Mouse (Mus musculus): ENCODE data around the gene Olfr615. TPM values are rescaled to one million over a fixed set of nuclear protein-coding genes. Genes with fewer than 3 reads are reported as not detected.

Gene Olfr615
- total RNA-seq (2023): not detected

GRCm38 (mm10) chr7:103555779-103556178, at the start of gene Olfr615:
Gene Olfr615, plus strand, starts transcription at chr7:103556079.

GRCm38 (mm10) chr7:103512022-103512421, 43.9 kb upstream of the Olfr615 start, which contains the start of gene Olfr610:
Gene Olfr610, minus strand, starts transcription at chr7:103512122.

GRCm38 (mm10) chr7:103520746-103521145, 35.1 kb upstream of the Olfr615 start, which contains the start of gene Olfr611:
Gene Olfr611, minus strand, starts transcription at chr7:103520846.

GRCm38 (mm10) chr7:103542617-103543016, 13.3 kb upstream of the Olfr615 start, which contains the start of gene Olfr612:
Gene Olfr612, minus strand, starts transcription at chr7:103542717.

DNA sequence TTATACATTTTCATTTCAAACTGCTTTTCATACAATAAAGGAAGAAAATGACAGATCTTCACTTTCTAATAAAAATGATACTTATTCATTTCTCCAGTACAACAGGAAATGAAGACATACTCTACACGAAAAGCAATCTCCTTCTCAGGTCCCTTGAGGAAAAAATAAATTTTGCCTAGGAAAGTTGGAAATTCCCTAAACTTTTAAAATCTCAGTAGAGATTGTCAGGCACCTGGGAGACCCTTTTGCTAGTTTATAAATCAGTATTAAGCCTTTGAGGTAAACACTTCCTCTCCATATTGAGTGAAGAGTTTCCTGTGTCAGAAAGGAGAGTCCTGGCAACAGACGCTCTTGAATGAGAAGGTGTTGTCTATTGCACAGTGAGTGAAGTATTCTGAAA, 8.1 kb upstream of the Olfr615 start, which contains the start of gene Olfr613:
Gene Olfr613, plus strand, starts transcription at position 301 of the 400 bp plus-strand sequence.

DNA sequence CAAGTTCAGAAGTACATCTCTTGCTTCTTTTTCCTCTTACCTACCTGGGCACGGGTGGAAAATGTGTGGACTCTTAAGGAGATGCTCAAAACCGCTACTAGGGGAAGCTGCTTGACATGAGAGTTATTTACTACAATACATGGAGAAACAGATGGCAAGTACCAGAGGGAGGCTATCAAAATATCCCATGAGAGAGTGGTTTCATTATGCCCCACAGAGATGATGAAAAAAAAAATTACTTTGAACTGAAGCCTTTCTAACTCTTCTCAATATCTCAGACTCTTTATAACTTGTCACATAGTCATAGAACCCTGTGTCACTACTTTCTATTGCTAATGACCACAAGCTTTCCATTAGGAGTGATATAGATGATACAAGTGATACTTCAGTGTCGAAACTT, 13.2 kb downstream of the Olfr615 start, which contains the start of gene Olfr616:
Gene Olfr616, minus strand, starts transcription at position 101 of the 400 bp plus-strand sequence.

DNA sequence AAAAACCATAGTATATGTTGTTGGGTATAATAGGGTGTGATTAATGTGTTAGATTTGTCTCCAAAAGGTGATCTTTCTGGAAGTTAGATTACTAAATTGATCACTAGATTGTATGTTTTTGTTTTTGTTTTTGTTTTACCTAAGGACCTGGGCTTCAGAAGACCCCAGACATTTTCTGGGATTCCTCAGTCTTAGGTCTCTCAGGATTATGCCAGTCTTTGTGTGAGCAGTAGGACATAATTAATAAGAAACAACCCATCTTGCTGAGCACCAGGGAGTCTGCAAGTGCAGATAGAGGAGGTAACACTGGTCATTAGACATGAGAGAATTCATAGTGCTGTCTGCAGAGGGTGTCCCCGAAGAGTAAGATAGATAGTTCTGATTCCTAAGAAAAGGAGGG, 16.9 kb downstream of the Olfr615 start, which contains the start of gene Olfr617:
Gene Olfr617, plus strand, starts transcription at position 301 of the 400 bp plus-strand sequence.

DNA sequence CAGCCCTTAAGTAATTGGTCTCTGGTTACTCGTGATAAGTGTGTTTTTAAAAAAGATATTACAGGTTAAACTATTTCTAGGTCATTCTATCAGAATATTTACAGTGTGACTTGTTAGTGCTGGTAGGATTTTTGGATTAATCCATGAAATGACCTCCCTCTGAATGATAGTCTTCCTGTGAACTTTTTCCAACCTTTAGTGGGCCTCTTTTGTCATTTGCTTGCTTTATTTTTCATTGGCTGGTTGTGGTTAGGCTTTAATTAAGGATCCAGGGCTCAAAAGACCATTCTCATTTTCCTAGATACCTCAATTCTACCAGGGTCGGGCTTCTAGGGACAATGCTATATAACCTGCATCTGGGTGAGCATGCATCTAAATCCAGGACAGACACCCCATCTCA, 33.9 kb downstream of the Olfr615 start, which contains the start of gene Olfr618:
Gene Olfr618, plus strand, starts transcription at position 301 of the 400 bp plus-strand sequence.

DNA sequence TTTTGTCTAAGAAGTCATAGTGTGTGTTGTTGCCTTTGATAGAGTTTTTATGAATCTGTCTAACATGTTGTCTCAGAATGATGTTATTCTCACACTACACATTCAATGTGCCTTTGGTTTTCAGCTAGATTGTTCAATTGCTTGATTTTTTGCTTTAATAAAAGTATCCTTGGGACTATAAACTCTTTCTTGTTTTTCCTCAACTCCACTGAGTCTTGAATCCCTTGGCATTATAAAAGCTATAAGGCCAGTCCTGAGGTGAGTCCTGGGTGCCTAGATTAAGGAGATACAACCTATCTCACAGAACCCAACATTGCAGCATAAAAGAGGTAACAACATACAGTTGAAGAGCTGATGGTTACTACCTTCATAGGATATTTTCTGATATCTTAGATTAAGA, 44.4 kb downstream of the Olfr615 start, which contains the start of gene Olfr619:
Gene Olfr619, plus strand, starts transcription at position 301 of the 400 bp plus-strand sequence.

GRCm38 (mm10) chr7:103612434-103612833, 56.6 kb downstream of the Olfr615 start, which contains the start of gene Olfr620:
Gene Olfr620, minus strand, starts transcription at chr7:103612534.

Other genes starting within 250 kb of the Olfr615 start
- gene Olfr597, start 239.8 kb upstream of the Olfr615 start, total RNA-seq (2023): not detected
- gene Olfr598, start 232.5 kb upstream of the Olfr615 start, total RNA-seq (2023): not detected
- not detected for gene Olfr599, start 220.2 kb upstream of the Olfr615 start, total RNA-seq (2023)
- not detected for gene Olfr600, start 206.4 kb upstream of the Olfr615 start, total RNA-seq (2023)
- not detected for gene Olfr601, start 193.4 kb upstream of the Olfr615 start, total RNA-seq (2023)
- not detected for gene Olfr603, start 169.9 kb upstream of the Olfr615 start, total RNA-seq (2023)
- gene Usp17lc, start 141.0 kb upstream of the Olfr615 start, total RNA-seq (2023): not detected
- not detected for gene Olfr605, start 110.6 kb upstream of the Olfr615 start, total RNA-seq (2023)
- not detected for gene Olfr606, start 107.0 kb upstream of the Olfr615 start, total RNA-seq (2023)
- under 1 TPM in 1 of 2 experiments, not detected in 1; 0.07 TPM for gene Olfr607, start 91.9 kb upstream of the Olfr615 start, total RNA-seq (2023)
- gene Olfr608, start 86.2 kb upstream of the Olfr615 start, total RNA-seq (2023): not detected
- gene Olfr609, start 58.0 kb upstream of the Olfr615 start, total RNA-seq (2023): not detected
- gene Olfr610, start 44.0 kb upstream of the Olfr615 start, total RNA-seq (2023): not detected
- gene Olfr611, start 35.2 kb upstream of the Olfr615 start, total RNA-seq (2023): not detected
- not detected for gene Olfr612, start 13.4 kb upstream of the Olfr615 start, total RNA-seq (2023)
- gene Olfr613, start 8.0 kb upstream of the Olfr615 start, total RNA-seq (2023): not detected
- not detected for gene Olfr616, start 13.1 kb downstream of the Olfr615 start, total RNA-seq (2023)
- gene Olfr617, start 17.0 kb downstream of the Olfr615 start, total RNA-seq (2023): not detected
- not detected for gene Olfr618, start 34.0 kb downstream of the Olfr615 start, total RNA-seq (2023)
- gene Olfr619, start 44.5 kb downstream of the Olfr615 start, total RNA-seq (2023): not detected
- not detected for gene Olfr620, start 56.5 kb downstream of the Olfr615 start, total RNA-seq (2023)
- gene Olfr622, start 86.6 kb downstream of the Olfr615 start, total RNA-seq (2023): not detected
- not detected for gene Olfr623, start 107.6 kb downstream of the Olfr615 start, total RNA-seq (2023)
- gene Olfr624, start 115.1 kb downstream of the Olfr615 start, total RNA-seq (2023): not detected
- gene Olfr625-ps1, start 126.6 kb downstream of the Olfr615 start, total RNA-seq (2023): not detected
- gene Olfr243, start 158.6 kb downstream of the Olfr615 start, total RNA-seq (2023): not detected
- gene Olfr628, start 174.3 kb downstream of the Olfr615 start, total RNA-seq (2023): not detected
- gene Olfr629, start 188.9 kb downstream of the Olfr615 start, total RNA-seq (2023): not detected
- not detected for gene Olfr630, start 201.3 kb downstream of the Olfr615 start, total RNA-seq (2023)
- gene Olfr69, start 215.5 kb downstream of the Olfr615 start, total RNA-seq (2023): not detected
- gene Olfr68, start 223.6 kb downstream of the Olfr615 start, total RNA-seq (2023): not detected
- gene Olfr67, start 235.7 kb downstream of the Olfr615 start, total RNA-seq (2023): not detected

Data from neutrophil, adult 83 days (primary cell).